Mouse (Mus musculus): Measurements from ENCODE around the gene Bbx. TPM values are rescaled to one million over a fixed set of nuclear protein-coding genes. Genes with fewer than 3 reads are reported as not detected.

The Bbx gene
- polyA plus RNA-seq, 1 experiment from 2014 or later, result 65.4 TPM

DNA sequence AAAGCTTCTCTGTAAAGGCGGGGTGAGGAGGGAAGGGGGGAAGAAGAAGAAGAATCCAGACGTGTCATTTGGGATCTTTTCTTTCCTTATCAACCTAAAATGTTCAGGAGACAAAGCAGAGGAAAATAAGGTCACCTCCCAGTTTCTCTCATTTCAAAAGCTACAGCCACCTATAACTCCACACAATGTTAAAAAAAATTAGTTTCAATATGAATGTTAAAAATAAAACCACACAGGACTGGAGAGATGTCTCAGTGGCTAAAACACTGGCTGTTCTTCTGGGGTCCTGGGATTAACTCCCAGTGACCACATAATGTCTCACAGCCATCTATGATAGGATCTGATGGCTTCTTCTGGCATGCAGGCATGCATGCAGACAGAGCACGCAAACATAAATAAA, 43.7 kb downstream of the Bbx start:
- H3K36me3 ChIP-seq, result peaks cover 4% of the 10 kb centered on the region; the same call in 1 of the 2 replicates
- H3K4me2 ChIP-seq, result no peak overlapping the region
- no peak overlapping the region for H3K9ac ChIP-seq
- no peaks in the 10 kb centered on the region for H3K27me3 ChIP-seq
- H3K4me3 ChIP-seq (replicated peaks), result no peak overlapping the region
- no peaks in the 10 kb centered on the region for H3K4me1 ChIP-seq
- no peak overlapping the region for H3K27ac ChIP-seq
- ATAC-seq (replicated peaks; ENCODE audit: low FRiP score), result no peak
- 70% methylated on average over 3 of the region's 3 CpGs for WGBS
- H3K9me3 ChIP-seq (replicated peaks), result no peaks in the 10 kb centered on the region

DNA sequence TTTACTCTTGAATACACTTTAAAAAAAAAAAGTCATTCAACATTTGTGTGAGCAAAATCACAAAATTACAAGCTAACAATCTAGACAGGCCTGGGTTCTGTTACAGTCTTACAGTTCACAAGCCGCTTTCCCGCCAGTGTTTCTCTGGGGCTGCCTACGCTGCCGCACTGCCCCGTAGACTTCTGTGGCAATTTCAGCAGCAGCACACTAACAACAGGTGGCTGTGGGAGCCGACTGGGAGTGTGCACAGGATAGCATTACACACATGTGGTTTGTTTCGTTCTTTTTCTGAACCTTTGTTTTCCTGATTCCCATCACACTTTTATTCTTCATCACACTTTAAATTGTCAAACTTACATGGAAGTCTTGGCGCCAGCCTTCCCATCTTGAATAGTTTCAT, 48.6 kb downstream of the Bbx start:
- Histone ChIP-seq H3K4me1 (peaks cover 20% of the 10 kb centered on the region), H3K9me3 (replicated peaks) (no peaks in the 10 kb centered on the region), H3K27me3 (no peaks in the 10 kb centered on the region), H3K4me3 (replicated peaks) (no peak overlapping the region), H3K27ac (no peak overlapping the region), H3K36me3 (no peaks in the 10 kb centered on the region), H3K9ac (no peak overlapping the region), H3K4me2 (no peak overlapping the region)
- WGBS, result 81% methylated on average over 8 of the region's 8 CpGs
- no peak for ATAC-seq (replicated peaks; ENCODE audit: low FRiP score)

DNA sequence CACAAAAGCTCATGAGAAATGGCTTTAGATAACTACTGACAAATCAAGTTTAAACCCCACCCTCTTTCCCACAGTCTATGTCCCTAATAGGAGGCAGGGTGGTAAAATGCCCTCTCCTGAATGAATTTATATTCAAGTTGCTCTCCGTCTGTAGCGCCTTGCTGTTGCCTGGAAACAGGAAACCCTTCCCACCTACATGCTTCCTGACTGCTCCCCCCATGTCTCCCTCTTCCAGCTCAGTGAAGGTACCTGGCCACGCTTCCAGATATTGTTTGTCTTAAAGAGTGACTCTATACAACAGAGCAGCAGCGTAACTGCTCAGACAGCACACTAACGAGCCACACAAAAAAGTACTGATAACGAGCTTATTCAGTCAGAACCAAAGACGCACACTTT, 50.8 kb downstream of the Bbx start:
- Histone ChIP-seq H3K4me2 (peak overlapping the region; percentile 52), H3K4me1 (peaks cover 20% of the 10 kb centered on the region), H3K27ac (no peak overlapping the region), H3K4me3 (replicated peaks) (peak overlapping the region; percentile 6; the same call in 1 of the 2 replicates), H3K36me3 (no peaks in the 10 kb centered on the region), H3K27me3 (no peaks in the 10 kb centered on the region), H3K9ac (no peak overlapping the region), H3K9me3 (replicated peaks) (no peaks in the 10 kb centered on the region)
- WGBS, result 29% methylated on average over 7 of the region's 7 CpGs
- peak; percentile 57; the same call in 1 of the 2 replicates for ATAC-seq (replicated peaks; ENCODE audit: low FRiP score)

DNA sequence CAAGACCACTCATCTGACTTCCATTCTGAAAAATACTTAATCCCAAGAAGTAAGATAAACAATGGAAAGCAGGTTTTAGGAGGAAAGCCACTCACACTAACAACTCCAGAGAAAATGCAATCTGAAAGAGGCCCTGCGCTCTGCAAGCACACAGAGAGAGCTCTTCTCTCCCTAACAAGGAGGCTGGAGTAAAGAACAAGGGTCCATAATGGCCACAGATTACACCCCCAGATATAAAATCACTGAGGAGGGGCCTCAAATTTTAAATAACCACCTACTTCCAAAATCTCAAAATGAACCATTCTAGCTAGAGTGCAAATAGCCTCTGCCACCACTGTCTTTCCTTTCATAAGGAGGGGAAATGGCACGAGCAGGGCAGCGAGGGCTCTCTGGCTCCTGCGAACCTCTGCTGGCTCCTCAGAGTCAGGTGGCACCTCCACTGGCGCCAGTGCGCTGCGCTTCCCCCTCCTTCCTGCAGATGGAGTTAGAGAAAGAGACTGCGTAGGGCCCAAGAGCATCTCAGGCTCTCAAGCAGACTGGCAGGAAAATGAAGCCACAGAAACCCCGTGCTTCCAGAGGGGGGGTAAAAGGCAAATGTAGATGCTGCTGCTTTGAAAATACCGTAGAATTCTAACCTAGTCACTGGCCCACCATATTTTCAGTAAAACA, 51.4 kb downstream of the Bbx start:
- H3K9ac ChIP-seq, result no peak overlapping the region
- ATAC-seq (replicated peaks; ENCODE audit: low FRiP score), result peak; percentile 86
- H3K9me3 ChIP-seq (replicated peaks), result no peaks in the 10 kb centered on the region
- no peaks in the 10 kb centered on the region for H3K36me3 ChIP-seq
- peak overlapping the region; percentile 6; the same call in 1 of the 2 replicates for H3K4me3 ChIP-seq (replicated peaks)
- 21% methylated on average over 10 of the region's 10 CpGs for WGBS
- H3K4me2 ChIP-seq, result peak overlapping the region; percentile 52
- H3K27ac ChIP-seq, result no peak overlapping the region
- H3K27me3 ChIP-seq, result no peaks in the 10 kb centered on the region
- peaks cover 20% of the 10 kb centered on the region for H3K4me1 ChIP-seq

DNA sequence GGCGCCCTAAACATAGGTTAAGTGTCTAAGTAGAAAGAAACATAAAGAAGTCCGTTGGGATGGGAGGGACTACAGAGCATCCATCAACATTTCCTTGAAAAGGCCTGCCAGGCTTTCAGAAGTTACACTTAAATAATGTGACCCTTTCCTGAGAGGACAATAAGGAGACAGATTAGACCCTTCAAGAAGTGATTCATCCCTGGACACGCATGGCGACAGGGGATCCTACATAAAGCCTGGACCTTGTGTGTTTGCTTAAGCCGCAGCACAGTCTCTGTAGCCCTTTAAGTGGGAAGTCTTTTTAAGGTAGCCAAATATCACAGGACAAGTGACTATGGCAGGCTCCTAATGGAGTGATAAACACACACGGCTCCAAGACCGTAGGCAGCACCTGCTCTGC, 52.0 kb downstream of the Bbx start:
- WGBS, result 31% methylated on average over 7 of the region's 7 CpGs
- Histone ChIP-seq H3K4me2 (no peak overlapping the region), H3K9me3 (replicated peaks) (no peaks in the 10 kb centered on the region), H3K27me3 (no peaks in the 10 kb centered on the region), H3K27ac (no peak overlapping the region), H3K9ac (no peak overlapping the region), H3K4me1 (peaks cover 20% of the 10 kb centered on the region), H3K36me3 (no peaks in the 10 kb centered on the region), H3K4me3 (replicated peaks) (no peak overlapping the region)
- ATAC-seq (replicated peaks; ENCODE audit: low FRiP score), result no peak

DNA sequence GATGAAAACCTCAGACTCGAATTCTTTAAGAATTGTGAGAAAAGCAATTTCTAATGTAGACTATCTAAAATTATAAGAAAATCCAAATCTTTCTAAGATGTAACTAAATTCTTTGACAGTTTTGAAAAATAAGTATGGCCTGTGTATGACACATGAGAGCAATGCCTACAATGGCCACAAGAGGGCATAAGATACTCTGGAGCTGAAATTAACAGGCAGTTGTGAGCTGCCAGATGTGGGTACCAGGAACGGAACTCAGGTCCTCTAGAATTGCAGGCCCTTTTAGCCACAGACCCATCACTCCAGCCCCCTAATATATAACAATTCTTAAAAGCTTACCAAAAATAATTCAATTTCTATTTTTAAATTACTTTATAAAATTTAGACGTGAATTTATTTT, 57.6 kb downstream of the Bbx start:
- WGBS, result 93% methylated on average over 3 of the region's 3 CpGs
- Histone ChIP-seq H3K4me3 (replicated peaks) (no peak overlapping the region), H3K27me3 (no peaks in the 10 kb centered on the region), H3K4me2 (no peak overlapping the region), H3K36me3 (no peaks in the 10 kb centered on the region), H3K27ac (no peak overlapping the region), H3K9me3 (replicated peaks) (no peaks in the 10 kb centered on the region), H3K9ac (no peak overlapping the region), H3K4me1 (0 out of 2 replicates have a peak, but pooled peaks cover 6% of the 10 kb centered on the region)
- ATAC-seq (replicated peaks; ENCODE audit: low FRiP score), result no peak

DNA sequence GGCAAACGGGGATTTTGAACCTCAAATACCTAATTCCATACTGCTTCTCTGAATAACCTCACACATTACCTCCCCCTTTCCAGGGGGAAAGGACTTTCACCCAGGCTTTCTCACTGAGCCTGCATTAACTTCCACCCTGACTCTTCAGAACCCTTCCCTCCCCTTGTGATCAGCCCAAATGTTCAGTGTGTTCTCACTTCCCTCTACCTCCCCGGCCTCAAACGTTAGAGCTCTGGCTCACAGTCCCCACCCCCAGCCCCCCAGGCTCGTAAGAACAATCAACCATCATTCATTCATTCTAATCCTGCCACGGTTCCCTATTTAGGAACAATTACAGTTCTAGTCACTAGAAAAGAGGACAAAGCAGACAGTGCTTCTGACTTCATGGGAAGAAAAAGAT, 58.5 kb downstream of the Bbx start:
- WGBS, result 39% methylated on average over 5 of the region's 5 CpGs
- Histone ChIP-seq H3K27ac (no peak overlapping the region), H3K4me2 (no peak overlapping the region), H3K9ac (no peak overlapping the region), H3K9me3 (replicated peaks) (no peaks in the 10 kb centered on the region), H3K27me3 (no peaks in the 10 kb centered on the region), H3K4me1 (0 out of 2 replicates have a peak, but pooled peaks cover 6% of the 10 kb centered on the region), H3K36me3 (no peaks in the 10 kb centered on the region), H3K4me3 (replicated peaks) (no peak overlapping the region)
- ATAC-seq (replicated peaks; ENCODE audit: low FRiP score), result no peak

DNA sequence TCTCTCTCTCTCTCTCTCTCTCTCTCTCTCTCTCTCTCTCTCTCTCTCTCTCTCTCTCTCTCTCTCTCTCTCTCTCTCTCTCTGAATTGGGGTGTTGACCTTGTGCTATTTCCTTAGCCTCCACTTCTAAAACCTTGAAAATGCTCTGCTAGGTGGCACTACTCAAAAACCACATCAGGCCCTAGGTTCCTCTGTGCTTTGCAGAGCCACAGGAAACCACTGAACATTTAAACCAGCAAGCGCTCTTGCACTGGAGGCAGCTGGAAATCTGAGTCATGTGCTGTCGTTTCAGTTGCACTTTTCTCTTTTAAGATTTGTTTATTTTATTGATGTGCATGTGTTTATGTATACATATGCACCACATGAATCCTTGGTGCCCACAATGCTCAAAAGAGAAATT, 59.6 kb downstream of the Bbx start:
- Histone ChIP-seq H3K36me3 (no peaks in the 10 kb centered on the region), H3K4me3 (replicated peaks) (no peak overlapping the region), H3K4me2 (no peak overlapping the region), H3K9ac (no peak overlapping the region), H3K9me3 (replicated peaks) (no peaks in the 10 kb centered on the region), H3K4me1 (0 out of 2 replicates have a peak, but pooled peaks cover 6% of the 10 kb centered on the region), H3K27ac (no peak overlapping the region), H3K27me3 (no peaks in the 10 kb centered on the region)
- WGBS, result 53% methylated on average over 2 of the region's 2 CpGs
- no peak for ATAC-seq (replicated peaks; ENCODE audit: low FRiP score)

DNA sequence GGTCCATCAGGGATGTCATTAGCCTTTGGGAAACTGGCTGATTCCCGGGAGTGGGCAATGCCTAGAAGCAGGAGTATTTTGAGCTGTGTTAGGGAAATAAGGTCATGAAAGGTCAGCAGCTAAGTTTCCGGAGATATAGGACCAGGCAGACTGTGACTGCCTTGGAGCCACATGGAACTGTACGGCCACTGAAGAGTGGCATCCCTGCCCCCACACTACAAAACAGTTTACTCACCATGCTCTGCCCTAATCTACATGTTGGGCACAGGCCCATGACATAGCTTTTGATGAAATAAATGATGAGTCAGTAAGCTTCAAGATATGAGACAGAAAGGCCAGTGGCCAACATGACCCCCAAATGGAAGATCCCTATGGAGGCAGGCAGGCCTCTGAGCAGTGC, 60.7 kb downstream of the Bbx start:
- H3K36me3 ChIP-seq, result no peaks in the 10 kb centered on the region
- H3K4me1 ChIP-seq, result 0 out of 2 replicates have a peak, but pooled peaks cover 11% of the 10 kb centered on the region
- H3K27ac ChIP-seq, result no peak overlapping the region
- WGBS, result 32% methylated on average over 3 of the region's 3 CpGs
- no peak overlapping the region for H3K4me3 ChIP-seq (replicated peaks)
- H3K4me2 ChIP-seq, result no peak overlapping the region
- no peaks in the 10 kb centered on the region for H3K27me3 ChIP-seq
- H3K9ac ChIP-seq, result no peak overlapping the region
- ATAC-seq (replicated peaks; ENCODE audit: low FRiP score), result peak; percentile 56; the same call in 1 of the 2 replicates
- no peaks in the 10 kb centered on the region for H3K9me3 ChIP-seq (replicated peaks)

DNA sequence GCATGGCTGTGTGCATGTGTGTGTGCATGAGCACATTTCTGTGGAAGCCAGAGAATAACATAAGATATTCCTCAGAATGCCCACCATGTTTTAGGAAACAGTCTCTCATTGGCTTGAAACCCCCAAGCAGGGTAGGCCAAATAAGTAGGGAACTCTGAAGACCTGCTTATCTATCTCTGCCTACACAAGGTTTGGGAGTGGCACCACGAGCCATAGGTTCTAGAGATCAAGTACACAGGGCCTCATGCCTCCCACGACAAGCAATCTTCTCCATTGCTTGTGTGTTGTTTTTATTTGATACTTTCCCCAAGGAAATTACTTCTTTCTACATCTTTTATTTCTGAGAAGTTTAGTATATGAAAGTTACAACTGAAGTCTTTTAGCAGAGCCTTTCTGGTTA, 61.8 kb downstream of the Bbx start:
- H3K36me3 ChIP-seq, result no peaks in the 10 kb centered on the region
- 72% methylated on average over 2 of the region's 2 CpGs for WGBS
- ATAC-seq (replicated peaks; ENCODE audit: low FRiP score), result no peak

DNA sequence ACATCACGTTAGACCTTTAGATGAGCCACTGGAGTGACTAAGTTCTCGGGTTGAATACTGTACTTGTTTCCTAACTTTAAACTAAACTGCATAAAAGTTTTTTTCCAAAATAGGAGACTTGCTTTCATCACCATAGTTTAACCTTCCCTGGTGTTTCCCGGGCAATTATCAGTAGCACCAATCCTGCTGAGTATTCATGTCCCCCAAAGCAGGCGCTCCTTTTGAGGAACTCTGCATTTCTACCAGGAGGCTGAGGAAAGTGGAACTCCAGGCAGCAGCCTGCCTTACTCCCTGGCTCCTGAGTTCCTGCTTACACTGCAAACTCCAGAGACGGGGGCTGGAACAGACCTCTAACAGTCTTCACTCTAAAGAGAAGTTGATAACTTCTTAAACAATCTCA, 65.6 kb downstream of the Bbx start:
- Histone ChIP-seq H3K36me3 (no peaks in the 10 kb centered on the region), H3K9ac (no peak overlapping the region), H3K9me3 (replicated peaks) (no peaks in the 10 kb centered on the region), H3K27me3 (no peaks in the 10 kb centered on the region), H3K27ac (no peak overlapping the region), H3K4me2 (no peak overlapping the region), H3K4me1 (peaks cover 28% of the 10 kb centered on the region), H3K4me3 (replicated peaks) (no peak overlapping the region)
- 57% methylated on average over 5 of the region's 5 CpGs for WGBS
- no peak for ATAC-seq (replicated peaks; ENCODE audit: low FRiP score)

More for the DNA sequence above, 61.8 kb downstream of the Bbx start:
- Histone ChIP-seq H3K4me3 (replicated peaks) (no peak overlapping the region), H3K9me3 (replicated peaks) (no peaks in the 10 kb centered on the region), H3K27me3 (no peaks in the 10 kb centered on the region), H3K9ac (no peak overlapping the region), H3K27ac (no peak overlapping the region), H3K4me2 (no peak overlapping the region), H3K4me1 (peaks cover 12% of the 10 kb centered on the region; the same call in 1 of the 2 replicates)

DNA sequence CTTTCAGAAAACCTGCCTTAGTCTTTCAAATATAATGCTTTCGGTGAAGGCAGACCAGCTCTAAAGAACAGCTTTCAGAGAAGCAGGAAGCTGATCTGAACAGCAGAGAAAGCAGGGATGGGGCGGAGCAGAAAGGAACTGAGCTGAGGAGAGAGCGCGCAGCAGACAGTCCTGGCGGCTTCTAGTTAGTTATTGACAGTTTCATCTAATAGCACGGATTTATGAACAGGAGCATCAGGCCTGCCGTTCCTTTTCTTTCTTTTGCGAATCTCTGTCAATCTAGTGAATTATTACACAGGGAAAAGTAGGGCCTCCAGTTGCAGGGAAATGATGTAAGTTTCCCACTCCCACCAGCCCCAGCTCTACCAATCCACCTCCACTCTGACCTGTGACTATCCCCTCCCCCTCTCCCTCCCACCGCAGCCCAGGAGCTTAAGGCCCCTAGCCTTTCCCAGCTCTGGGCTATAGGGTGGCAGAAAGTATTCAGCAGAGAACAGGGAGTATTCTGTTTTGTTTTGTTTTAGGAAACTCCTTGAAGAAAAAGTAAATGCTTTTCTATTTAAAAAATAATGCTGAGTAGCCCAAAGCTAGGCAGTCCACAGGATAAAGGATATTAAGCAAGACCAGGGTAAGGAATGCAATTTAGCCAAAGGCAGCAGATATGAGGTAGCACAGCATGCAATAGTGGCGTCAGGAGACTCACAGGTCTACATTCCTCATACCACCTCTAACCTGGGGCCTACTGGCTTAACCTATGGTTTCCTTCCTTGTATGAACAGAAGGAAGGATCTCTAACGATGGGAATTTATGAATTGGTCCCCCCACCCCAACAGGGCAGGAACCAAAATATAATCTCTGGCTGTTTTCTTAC, 67.8 kb downstream of the Bbx start:
- 8% methylated on average over 11 of the region's 11 CpGs for WGBS
- ATAC-seq (replicated peaks; ENCODE audit: low FRiP score), result peak; percentile 98
- Histone ChIP-seq H3K4me3 (replicated peaks) (peak overlapping the region; percentile 48), H3K4me1 (peaks cover 24% of the 10 kb centered on the region), H3K9ac (peak overlapping the region; percentile 19; the same call in 1 of the 2 replicates), H3K27ac (peak overlapping the region; percentile 92), H3K27me3 (no peaks in the 10 kb centered on the region), H3K9me3 (replicated peaks) (no peaks in the 10 kb centered on the region), H3K4me2 (peak overlapping the region; percentile 62), H3K36me3 (no peaks in the 10 kb centered on the region)
